Mouse (Mus musculus) liver, postnatal 0 days (tissue): Measurements from ENCODE around the gene Srsf3.

Experiments used
- CTCF ChIP-seq: sonication (generic); IDR thresholded peaks from 2 replicates; pipeline ENCODE4 v1.5.1; 2016; ENCODE audit warnings: antibody characterized with exemption, low read depth
- EP300 ChIP-seq: IDR thresholded peaks from 2 replicates; pipeline ENCODE4 v1.6.1; 2016; ENCODE audit warnings: antibody characterized with exemption, low read depth, mild to moderate bottlenecking

- TF ChIP-seq CTCF (no peak), EP300 (no peak)
These were observed 18.4 kb downstream of the Srsf3 start for GRCm38 (mm10) chr17:29050791-29051190.
